Mouse (Mus musculus): ENCODE measurements at regions not wholly inside any gene's neighbourhood (a gene's known extent, or its start where the extent isn't known, plus 50 kb on each side); places are given as distances from the start of the nearest gene placed in this dataset.

DNA sequence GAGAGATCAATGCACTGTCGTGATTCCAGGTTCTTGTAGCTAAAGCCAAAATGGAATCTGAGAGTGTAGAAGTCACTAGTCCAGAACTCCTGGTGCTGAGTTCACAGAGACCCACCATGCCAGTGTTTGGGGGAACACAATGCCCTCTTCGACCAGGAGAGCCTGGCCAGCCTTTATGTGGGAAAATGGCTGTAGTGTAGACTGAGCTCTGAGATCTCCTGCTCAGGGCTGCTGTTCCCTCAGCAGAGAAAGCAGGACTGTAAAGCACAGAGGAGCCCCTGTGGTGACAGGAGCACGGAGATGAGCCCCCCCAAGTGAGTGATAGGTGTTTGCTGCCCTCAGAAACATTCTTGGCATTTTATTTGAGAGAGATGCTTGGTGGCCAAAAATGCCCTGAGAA, 129.2 kb upstream of the Tut7 start:
- no peak for DNase-seq (ENCODE audit: low read depth)
- TF ChIP-seq CTCF (IDR thresholded peaks at IDR 0.05; ENCODE audit: borderline replicate concordance, extremely low read depth, insufficient read depth, insufficient read length): no peak
- no peak for TF ChIP-seq POLR2A (IDR thresholded peaks at IDR 0.05; ENCODE audit: borderline replicate concordance, extremely low read depth, insufficient read depth, insufficient read length, poor library complexity, severe bottlenecking)

DNA sequence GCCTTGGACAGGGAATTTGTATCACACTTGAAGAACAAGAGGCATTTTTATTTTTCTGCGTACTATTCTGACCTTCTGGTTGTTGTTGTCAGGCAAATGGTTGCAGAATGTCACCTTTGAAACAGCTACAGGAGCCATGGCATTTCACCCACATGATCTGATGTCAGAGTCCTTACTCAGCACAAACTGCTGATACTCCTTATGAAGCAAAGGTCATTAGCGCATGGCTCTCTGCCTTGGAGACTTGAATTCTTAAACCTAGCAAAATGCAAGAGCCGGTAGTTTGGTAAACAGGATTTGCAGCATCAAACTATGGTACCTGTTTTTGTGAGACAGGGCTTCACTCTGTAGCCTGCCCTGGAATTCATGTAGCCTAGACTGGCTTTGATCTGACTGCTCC, 127.3 kb upstream of the Tut7 start:
- DNase-seq (ENCODE audit: low read depth): no peak
- TF ChIP-seq CTCF (IDR thresholded peaks at IDR 0.05; ENCODE audit: borderline replicate concordance, extremely low read depth, insufficient read depth, insufficient read length) (no peak), POLR2A (IDR thresholded peaks at IDR 0.05; ENCODE audit: borderline replicate concordance, extremely low read depth, insufficient read depth, insufficient read length, poor library complexity, severe bottlenecking) (no peak)

DNA sequence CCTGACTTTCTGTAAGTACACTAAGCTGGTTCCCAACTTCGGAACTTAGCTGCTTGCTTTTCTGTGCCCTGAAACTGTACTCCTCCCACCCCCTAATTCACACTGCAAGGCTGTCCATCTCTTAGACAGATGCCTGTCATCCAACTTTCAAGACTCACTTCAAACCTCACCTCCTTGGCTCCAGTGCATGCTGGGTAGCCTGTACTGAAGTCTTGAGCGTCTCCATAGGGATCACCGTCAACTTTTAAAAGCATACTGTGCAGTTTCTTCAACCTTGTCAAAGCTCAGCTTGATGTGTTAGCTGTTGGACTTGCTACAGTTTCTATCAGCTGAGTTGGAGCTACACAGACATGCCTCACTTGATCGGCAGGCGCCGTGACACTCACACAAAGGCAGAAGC, 126.5 kb upstream of the Tut7 start:
- TF ChIP-seq POLR2A (IDR thresholded peaks at IDR 0.05; ENCODE audit: borderline replicate concordance, extremely low read depth, insufficient read depth, insufficient read length, poor library complexity, severe bottlenecking) (no peak), CTCF (IDR thresholded peaks at IDR 0.05; ENCODE audit: borderline replicate concordance, extremely low read depth, insufficient read depth, insufficient read length) (no peak)
- no peak for DNase-seq (ENCODE audit: low read depth)

DNA sequence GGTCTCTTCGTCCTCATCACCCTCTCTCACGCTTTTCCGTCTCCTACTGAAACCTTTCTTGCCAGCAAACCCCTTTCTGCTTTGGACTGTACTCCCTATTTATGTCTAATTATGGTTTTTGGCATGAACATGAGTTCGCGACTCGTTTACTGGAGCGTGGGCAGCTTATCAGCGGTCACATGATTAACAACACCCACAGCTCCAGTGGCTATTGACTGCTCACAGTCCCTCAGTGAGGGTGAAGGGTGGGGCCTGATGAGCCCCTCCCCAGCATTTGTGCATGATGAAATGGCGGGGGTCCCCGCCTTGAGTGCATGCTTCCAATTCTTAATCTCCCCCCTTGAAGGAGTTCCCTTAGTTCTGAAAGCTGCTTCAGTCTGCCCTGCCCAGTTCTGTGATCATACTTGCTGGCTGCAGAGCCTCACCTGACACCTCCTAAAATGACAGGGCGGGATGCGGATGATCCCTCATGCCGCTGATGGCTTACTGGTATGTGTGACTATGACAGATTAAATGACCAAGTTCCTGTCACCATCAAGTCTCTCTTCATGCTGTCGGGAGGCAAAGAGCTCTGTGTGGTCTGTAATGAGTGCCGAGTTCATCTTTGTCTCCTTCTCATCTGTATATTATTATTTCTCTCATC, 125.7 kb upstream of the Tut7 start:
- TF ChIP-seq POLR2A (IDR thresholded peaks at IDR 0.05; ENCODE audit: borderline replicate concordance, extremely low read depth, insufficient read depth, insufficient read length, poor library complexity, severe bottlenecking) (no peak), CTCF (IDR thresholded peaks at IDR 0.05; ENCODE audit: borderline replicate concordance, extremely low read depth, insufficient read depth, insufficient read length) (no peak)

DNA sequence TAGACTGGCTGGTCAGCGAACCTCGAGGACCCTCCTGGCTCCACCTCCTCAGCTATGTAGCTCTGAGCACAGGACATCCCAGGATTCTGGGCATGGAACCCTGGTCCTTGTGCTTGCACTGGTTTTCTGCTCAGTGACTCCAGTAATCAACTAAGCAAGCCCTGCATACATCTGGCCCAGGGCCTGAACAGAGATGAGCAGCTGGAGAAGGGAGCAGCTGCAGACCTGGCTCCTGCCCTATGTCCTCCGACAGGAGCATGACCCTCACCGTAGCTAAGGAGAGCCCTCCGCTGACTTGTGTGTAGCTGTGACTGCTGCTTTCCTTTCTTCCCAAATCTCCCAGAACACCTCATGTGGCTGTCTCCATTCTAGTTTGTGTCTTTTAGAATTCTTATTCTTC, 124.5 kb upstream of the Tut7 start:
- TF ChIP-seq CTCF (IDR thresholded peaks at IDR 0.05; ENCODE audit: borderline replicate concordance, extremely low read depth, insufficient read depth, insufficient read length) (no peak), POLR2A (IDR thresholded peaks at IDR 0.05; ENCODE audit: borderline replicate concordance, extremely low read depth, insufficient read depth, insufficient read length, poor library complexity, severe bottlenecking) (no peak)
- DNase-seq (ENCODE audit: low read depth): no peak

More for the DNA sequence above, 125.7 kb upstream of the Tut7 start:
- no peak for DNase-seq (ENCODE audit: low read depth)

DNA sequence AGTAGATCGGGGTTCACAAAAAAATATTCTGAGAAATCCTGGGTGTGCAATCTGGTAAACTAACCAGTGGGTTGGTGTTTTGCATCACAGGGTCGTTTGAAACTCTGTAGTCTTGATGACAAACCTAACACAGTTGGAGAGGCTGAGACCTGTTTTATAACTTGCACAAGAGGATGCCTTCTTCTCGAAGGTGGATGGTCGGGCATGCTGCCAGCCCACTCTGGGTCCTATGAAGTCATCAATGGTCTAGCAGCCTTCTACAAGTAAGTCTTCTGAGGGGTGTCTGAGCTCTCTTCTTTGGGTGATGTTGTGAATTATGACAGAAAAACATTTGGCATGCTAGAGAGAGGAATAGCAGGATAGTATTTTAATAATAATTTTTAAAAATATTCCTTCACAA, 123.6 kb upstream of the Tut7 start:
- DNase-seq (ENCODE audit: low read depth): no peak
- TF ChIP-seq POLR2A (IDR thresholded peaks at IDR 0.05; ENCODE audit: borderline replicate concordance, extremely low read depth, insufficient read depth, insufficient read length, poor library complexity, severe bottlenecking) (no peak), CTCF (IDR thresholded peaks at IDR 0.05; ENCODE audit: borderline replicate concordance, extremely low read depth, insufficient read depth, insufficient read length) (no peak)

DNA sequence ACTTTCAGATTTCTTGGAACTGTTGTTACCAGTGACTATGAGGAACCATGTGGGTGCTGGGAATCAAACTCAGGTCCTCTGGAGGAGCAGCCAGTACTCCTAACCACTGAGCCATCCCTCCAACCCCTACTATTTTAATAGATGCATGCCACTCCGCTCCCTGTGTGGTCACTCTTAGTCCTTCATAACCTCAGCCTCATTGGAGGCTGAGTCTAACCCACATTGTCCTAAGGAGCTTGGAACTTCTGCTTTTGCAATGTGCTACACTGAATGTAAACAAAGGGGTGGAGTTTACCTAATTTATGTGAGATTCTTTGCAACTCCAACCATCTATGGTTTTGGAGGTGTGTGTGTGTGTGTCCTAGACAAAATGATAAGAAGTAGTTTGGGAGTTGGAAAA, 122.7 kb upstream of the Tut7 start:
- TF ChIP-seq POLR2A (IDR thresholded peaks at IDR 0.05; ENCODE audit: borderline replicate concordance, extremely low read depth, insufficient read depth, insufficient read length, poor library complexity, severe bottlenecking) (no peak), CTCF (IDR thresholded peaks at IDR 0.05; ENCODE audit: borderline replicate concordance, extremely low read depth, insufficient read depth, insufficient read length) (no peak)
- no peak for DNase-seq (ENCODE audit: low read depth)

DNA sequence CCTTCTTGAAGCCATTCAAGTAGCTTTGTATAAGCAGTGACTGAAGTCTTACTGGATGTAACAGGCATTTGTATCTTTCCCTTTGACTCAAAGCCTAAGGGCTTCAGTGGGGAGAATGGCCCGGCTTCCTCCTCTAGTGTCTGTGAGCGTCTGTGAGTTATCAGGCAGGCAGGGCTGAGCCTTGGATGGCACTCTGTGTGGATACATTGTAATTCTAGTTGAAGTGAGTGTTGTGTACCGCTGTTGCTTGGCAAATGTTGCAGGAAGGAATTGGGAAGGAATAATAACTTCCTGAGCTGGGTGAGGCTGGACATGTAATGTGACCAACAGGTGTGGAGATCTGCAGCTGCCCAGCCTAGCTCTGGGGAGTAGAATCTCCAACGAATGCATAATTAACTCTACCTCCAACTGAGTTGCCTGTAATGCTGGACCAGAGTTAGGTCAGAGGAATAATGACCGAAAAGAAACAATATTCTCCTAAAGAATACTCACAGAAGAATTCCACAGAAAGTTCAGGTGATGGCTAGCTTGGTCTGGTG, 120.7 kb upstream of the Tut7 start:
- DNase-seq (ENCODE audit: low read depth): no peak
- no peak for TF ChIP-seq CTCF (IDR thresholded peaks at IDR 0.05; ENCODE audit: borderline replicate concordance, extremely low read depth, insufficient read depth, insufficient read length)
- TF ChIP-seq POLR2A (IDR thresholded peaks at IDR 0.05; ENCODE audit: borderline replicate concordance, extremely low read depth, insufficient read depth, insufficient read length, poor library complexity, severe bottlenecking): no peak

DNA sequence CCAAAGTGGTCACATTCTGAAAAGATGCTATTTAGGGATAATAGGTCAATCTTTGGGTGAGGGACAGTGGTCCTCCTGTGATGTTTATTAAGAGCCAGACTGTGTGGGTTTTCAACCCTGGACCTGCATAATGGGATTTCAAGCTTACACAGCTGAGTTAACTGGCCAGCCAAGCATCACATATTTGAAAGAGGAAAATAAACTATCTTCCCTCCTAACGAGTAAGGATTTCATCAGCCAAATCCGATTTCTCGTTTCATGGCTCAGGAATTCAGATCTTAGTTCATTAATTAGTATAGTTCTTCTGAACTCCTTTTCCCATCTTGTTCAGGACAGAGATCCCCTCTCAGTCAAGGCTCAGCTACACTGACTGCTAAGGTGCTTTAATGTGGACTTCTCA, 120.1 kb upstream of the Tut7 start:
- no peak for DNase-seq (ENCODE audit: low read depth)
- TF ChIP-seq CTCF (IDR thresholded peaks at IDR 0.05; ENCODE audit: borderline replicate concordance, extremely low read depth, insufficient read depth, insufficient read length): no peak
- TF ChIP-seq POLR2A (IDR thresholded peaks at IDR 0.05; ENCODE audit: borderline replicate concordance, extremely low read depth, insufficient read depth, insufficient read length, poor library complexity, severe bottlenecking): no peak

DNA sequence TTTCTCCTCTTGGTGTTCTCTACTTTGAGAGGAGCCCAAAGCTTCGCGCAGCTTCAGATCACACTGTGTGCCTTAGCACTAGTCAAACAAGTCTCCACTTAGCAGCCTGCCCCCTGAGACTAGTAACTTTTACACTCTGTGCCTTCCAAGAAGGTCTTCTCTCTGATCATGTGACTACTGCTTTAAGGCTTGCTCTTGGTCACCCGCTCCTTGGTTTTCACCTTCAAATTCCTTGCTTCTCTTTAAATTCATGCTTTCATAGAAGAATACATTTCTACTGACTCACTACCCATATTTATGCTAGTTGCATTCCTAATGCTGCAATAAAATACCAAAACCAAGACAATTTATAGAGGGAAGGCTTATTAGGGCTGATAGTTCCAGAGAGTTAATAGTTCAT, 118.6 kb upstream of the Tut7 start:
- no peak for DNase-seq (ENCODE audit: low read depth)
- no peak for TF ChIP-seq CTCF (IDR thresholded peaks at IDR 0.05; ENCODE audit: borderline replicate concordance, extremely low read depth, insufficient read depth, insufficient read length)
- no peak for TF ChIP-seq POLR2A (IDR thresholded peaks at IDR 0.05; ENCODE audit: borderline replicate concordance, extremely low read depth, insufficient read depth, insufficient read length, poor library complexity, severe bottlenecking)

DNA sequence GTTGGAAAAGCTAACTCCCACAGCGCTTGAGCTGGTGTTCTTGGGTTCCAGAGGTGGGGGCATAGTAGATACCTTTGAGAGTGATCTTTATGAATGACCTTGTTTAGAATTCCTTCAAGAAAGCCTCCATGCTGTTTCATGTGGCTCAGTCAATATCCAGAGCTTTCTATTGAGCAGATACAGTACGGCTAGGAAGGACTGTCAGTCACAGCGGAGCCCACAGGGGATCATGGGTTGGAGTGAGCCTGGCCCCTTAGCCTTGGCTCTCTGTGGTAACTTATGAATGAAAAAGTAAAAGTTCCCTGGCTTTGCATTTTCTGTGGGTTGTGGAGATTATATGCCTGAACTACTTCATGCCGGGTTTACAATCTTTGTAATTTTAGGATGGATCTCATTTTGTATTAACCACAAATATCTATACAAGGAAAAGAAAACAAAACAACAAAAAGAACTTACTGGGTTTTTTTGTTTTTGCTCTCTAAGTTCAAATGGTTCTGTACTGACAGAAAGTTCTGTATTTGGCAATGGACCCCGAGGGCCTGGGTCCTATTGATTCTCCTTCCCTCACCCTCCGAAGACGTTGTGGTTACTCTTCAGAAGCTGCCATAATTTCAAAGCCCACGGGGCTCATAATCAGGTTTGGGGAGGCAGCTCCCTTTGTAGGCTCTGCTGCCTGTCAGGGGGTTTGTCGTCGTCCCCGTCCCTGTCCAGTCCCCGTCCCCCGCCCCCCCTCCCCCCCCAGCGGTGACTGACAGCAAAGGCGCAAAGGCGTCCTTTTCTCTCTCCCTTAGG, 117.7 kb upstream of the Tut7 start:
- TF ChIP-seq CTCF (IDR thresholded peaks at IDR 0.05; ENCODE audit: borderline replicate concordance, extremely low read depth, insufficient read depth, insufficient read length) (no peak), POLR2A (IDR thresholded peaks at IDR 0.05; ENCODE audit: borderline replicate concordance, extremely low read depth, insufficient read depth, insufficient read length, poor library complexity, severe bottlenecking) (no peak)
- no peak for DNase-seq (ENCODE audit: low read depth)

DNA sequence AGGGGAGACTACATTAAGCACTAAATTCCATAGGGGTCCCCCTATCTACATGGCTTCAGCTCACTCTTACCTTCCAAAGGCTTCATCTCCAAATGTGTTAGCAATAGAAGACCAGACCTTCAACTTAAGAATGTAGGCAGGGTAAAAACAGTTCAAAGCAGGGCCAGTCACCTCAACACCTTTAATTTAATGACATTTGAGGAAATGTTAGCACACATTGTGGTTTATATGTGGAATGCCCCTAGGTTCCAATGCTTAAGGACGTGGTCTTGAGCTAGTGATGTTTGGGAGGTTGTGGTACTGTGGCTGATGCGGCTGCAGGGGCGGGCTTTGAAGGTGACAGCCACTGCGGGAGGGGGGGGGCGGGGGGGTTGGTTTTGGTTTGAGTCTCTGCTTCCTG, 116.9 kb upstream of the Tut7 start:
- no peak for DNase-seq (ENCODE audit: low read depth)
- TF ChIP-seq CTCF (IDR thresholded peaks at IDR 0.05; ENCODE audit: borderline replicate concordance, extremely low read depth, insufficient read depth, insufficient read length) (no peak), POLR2A (IDR thresholded peaks at IDR 0.05; ENCODE audit: borderline replicate concordance, extremely low read depth, insufficient read depth, insufficient read length, poor library complexity, severe bottlenecking) (no peak)
